Mouse (Mus musculus) bone marrow macrophage, adult 2 months (primary cell): ENCODE data around the gene Hsf2. TPM values are rescaled to one million over a fixed set of nuclear protein-coding genes. Genes with fewer than 3 reads are reported as not detected.
"Not testable (repeated sequence)": the region's sequence is repeated elsewhere in the genome, so short reads cannot be mapped to it uniquely, and the experiment has no call there.

ENCODE experiments used
- H3K27ac ChIP-seq: 2 replicates; pipeline ENCODE4 v1.5.1; 2012; ENCODE audit warnings: low read depth, low read length; ENCODE audit not compliant: insufficient read depth
- H3K4me1 ChIP-seq: 2 replicates; pipeline ENCODE4 v1.6.1; 2012; ENCODE audit warnings: low read length; ENCODE audit not compliant: control insufficient read depth, insufficient read depth
- H3K4me3 ChIP-seq: 2 replicates; pipeline ENCODE4 v1.5.1; 2012; ENCODE audit warnings: mild to moderate bottlenecking, low read length, moderate library complexity; ENCODE audit not compliant: insufficient read depth
- CTCF ChIP-seq: IDR thresholded peaks from 2 replicates; pipeline ENCODE4 v1.5.1; 2012; ENCODE audit warnings: low read depth, mild to moderate bottlenecking, low read length, moderate library complexity
- POLR2A ChIP-seq: IDR thresholded peaks from 2 replicates; pipeline ENCODE4 v1.6.1; 2012; ENCODE audit warnings: mild to moderate bottlenecking, low read depth, low read length, borderline replicate concordance
- polyA plus RNA-seq: library from polyadenylated mRNA; stranded (reverse); fragments of >200 nt; gene quantifications from 2 replicates; pipeline ENCODE4 v1.2.4, GENCODE M21; 2012; ENCODE audit not compliant: missing spikeins, insufficient read depth, insufficient read length

Hsf2 gene
- polyA plus RNA-seq, 1 experiment = 25.5 TPM

- Histone ChIP-seq H3K4me3 (peak overlapping the region; percentile 74), H3K4me1 (peaks cover 4% of the 10 kb centered on the region), H3K27ac (peak overlapping the region; percentile 67)
- TF ChIP-seq CTCF (no peak), POLR2A (no peak)
Measured at GRCm38 (mm10) chr10:57531616-57532217, 45.5 kb downstream of the Hsf2 start.

DNA sequence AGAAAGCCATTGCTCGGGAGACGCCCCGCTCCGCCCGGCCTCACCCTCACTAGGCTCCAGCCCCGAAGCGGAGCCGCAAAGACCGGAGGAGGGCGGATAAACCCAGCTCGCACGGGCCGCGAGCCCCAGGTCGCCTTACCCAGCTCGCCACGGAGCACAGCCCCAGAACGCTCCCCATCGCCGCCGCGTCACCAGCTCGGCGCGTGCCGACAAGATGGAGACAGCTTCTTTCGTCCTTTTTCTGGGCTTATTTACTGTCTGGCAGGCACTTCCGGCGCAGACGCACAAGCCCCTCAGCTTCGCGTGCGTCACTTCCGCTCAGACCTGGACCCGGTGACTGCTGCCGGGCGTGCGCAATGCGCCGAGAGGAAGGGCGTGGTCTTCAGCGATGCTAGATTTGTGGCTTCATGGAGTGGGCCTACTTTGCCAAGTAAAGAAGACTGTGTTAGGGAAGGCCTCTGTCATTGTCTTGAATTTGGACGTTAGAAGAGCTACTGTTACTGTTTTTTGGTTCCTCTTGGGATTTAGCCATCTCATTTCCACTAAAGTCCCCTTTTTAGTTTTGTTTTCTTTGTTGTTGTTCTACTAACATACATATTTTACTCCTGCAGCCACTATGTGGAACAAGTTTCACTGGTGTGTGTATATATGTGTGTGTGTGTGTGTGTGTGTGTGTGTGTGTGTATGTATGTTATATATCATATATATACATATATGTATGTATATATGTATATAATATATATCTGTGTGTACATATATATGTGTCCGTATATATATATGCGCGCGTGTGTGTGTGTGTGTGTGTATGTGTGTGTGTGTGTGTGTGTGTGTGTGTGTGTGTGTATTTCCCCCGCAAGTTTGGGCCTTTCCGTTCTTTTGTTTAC lies 46.3 kb downstream of the Hsf2 start, which contains the start of gene Serinc1:
Serinc1 (minus strand) TSS at position 313 of the 884 bp plus-strand sequence.
- Histone ChIP-seq H3K27ac (peak within 1 kb of the TSS; percentile 67), H3K4me1 (peaks cover 4% of the 10 kb centered on the region), H3K4me3 (peak within 1 kb of the TSS; percentile 74)
- no peak for TF ChIP-seq POLR2A
- no peak for TF ChIP-seq CTCF

- not testable (repeated sequence) for H3K27ac ChIP-seq, H3K4me3 ChIP-seq, H3K4me1 ChIP-seq
Measured at GRCm38 (mm10) chr10:57543890-57544289, 57.7 kb downstream of the Hsf2 start.

DNA sequence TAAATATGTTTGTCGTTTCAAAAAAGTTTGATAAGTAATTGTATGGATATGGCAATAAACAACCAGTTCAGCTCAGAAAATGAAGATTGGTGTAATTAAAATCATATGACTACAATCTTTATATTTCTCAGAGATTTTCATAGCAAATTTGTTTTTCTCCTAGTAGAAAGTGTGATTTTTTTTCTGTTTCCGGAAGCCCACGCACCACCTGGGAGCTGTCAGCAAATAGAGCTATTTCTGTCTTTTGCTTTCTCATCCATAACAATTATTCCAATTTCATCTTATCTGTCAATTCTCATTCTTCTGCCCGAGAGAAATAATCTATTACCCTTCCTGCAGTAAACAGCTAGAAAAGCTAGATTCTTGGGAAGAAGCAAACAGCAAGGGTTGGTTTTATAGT lies 63.4 kb downstream of the Hsf2 start:
- no peaks in the 10 kb centered on the region for H3K4me1 ChIP-seq
- H3K27ac ChIP-seq = no peak overlapping the region
- no peak overlapping the region for H3K4me3 ChIP-seq
- TF ChIP-seq POLR2A (no peak), CTCF (no peak)

DNA sequence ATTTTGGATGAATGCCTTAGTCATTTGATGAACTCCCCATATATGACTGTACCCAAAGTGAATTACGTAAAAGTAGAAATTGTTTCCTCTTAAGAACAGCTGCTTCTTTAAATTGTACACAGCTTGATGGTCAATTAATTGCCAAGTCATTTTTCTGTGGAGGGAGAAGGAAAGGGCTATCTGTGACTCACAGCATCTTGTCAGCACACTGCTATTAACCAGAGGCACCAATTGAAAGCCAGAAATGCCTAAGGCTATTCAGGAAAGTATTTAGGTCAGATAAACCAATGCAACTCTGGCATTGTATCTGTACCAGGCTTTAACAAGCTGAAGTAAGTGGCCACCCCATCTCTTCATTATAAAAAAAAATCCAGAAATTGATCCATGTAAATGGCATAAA lies 67.5 kb downstream of the Hsf2 start:
- Histone ChIP-seq H3K27ac (no peak overlapping the region), H3K4me3 (no peak overlapping the region), H3K4me1 (no peaks in the 10 kb centered on the region)
- TF ChIP-seq POLR2A (no peak), CTCF (no peak)

DNA sequence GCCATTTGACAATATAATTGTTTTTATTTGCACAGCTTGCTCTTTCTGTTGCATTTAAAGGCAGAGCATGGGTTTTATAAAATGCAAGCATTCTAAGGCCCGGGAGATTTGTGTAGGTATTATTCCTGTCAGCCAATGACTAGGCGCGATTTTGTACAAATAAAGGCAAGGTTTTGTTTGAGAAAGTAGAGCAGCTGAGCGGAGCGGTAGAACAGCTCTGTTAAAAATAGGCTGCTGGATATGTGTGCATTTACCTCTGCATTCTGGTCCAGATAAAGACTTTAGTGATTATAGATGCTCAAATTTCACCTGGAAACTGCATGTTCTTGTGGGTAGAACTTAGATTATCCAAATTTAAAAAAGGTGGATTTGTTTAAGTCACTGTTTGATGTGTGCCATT lies 71.4 kb downstream of the Hsf2 start:
- Histone ChIP-seq H3K27ac (no peak overlapping the region), H3K4me1 (no peaks in the 10 kb centered on the region), H3K4me3 (no peak overlapping the region)
- TF ChIP-seq CTCF (no peak), POLR2A (no peak)

Other genes starting within 250 kb of the Hsf2 start
- gene Serinc1, start 46.1 kb downstream of the Hsf2 start, polyA plus RNA-seq = 187 and 188 TPM in 2 replicates
- 66.9 and 69.2 TPM in 2 replicates for gene Pkib, start 145.6 kb downstream of the Hsf2 start, polyA plus RNA-seq